Mouse (Mus musculus): Measurements from ENCODE around the gene BC048562. TPM values are rescaled to one million over a fixed set of nuclear protein-coding genes. Genes with fewer than 3 reads are reported as not detected.

The BC048562 gene
- total and polyA plus RNA-seq, 3 experiments = not detected

GRCm38 (mm10) chr9:108488403-108488802, 52.1 kb downstream of the BC048562 start:
- TF ChIP-seq JUND (IDR thresholded peaks at IDR 0.05; ENCODE audit: low read depth, low read length) = no peak
- TF ChIP-seq ZMIZ1 (IDR thresholded peaks at IDR 0.05; ENCODE audit: low read depth, low read length) = no peak
- TF ChIP-seq MAFK (IDR thresholded peaks at IDR 0.05; ENCODE audit: borderline replicate concordance, low read depth, low read length) = no peak
- no peak for TF ChIP-seq SIN3A (IDR thresholded peaks at IDR 0.05; ENCODE audit: low read length)
- TF ChIP-seq HCFC1 (IDR thresholded peaks at IDR 0.05; ENCODE audit: low read depth, low read length) = no peak
- TF ChIP-seq ETS1 (IDR thresholded peaks at IDR 0.05; ENCODE audit: low read depth, low read length) = no peak
- TF ChIP-seq CTCF (IDR thresholded peaks at IDR 0.05 in 2 of 3, conservative IDR thresholded peaks at IDR 0.05 in 1 of 3; ENCODE audit: control insufficient read depth in 1 of 3, insufficient read depth in 1 of 3, low read depth in 2 of 3, low read length in 3 of 3, poor library complexity in 1 of 3, severe bottlenecking in 1 of 3) = no peak
- TF ChIP-seq USF2 (IDR thresholded peaks at IDR 0.05; ENCODE audit: borderline replicate concordance in 1 of 2, insufficient read depth in 1 of 2, low read depth in 1 of 2, low read length in 2 of 2) = no peak
- Histone ChIP-seq H3K27me3 (ENCODE audit: control insufficient read depth in 1 of 2, insufficient read depth in 2 of 2, low read length in 2 of 2) (no peaks in the 10 kb centered on the region), H3K9ac (ENCODE audit: control insufficient read depth, low read depth, low read length, poor library complexity, severe bottlenecking) (no peak overlapping the region), H3K9me3 (replicated peaks; ENCODE audit: insufficient read depth, low read length) (no peaks in the 10 kb centered on the region), H3K36me3 (ENCODE audit: control insufficient read depth in 1 of 2, insufficient read depth in 2 of 2, low read length in 2 of 2) (peaks cover 5 to 8% of the 10 kb centered on the region in 2 experiments; a peak in 3 of 4 replicates), H3K4me3 (ENCODE audit: control insufficient read depth in 1 of 2, insufficient read depth in 1 of 2, low read depth in 2 of 2, low read length in 2 of 2) (no peak overlapping the region), H3K27ac (ENCODE audit: control insufficient read depth, low read depth, low read length) (no peak overlapping the region), H3K4me1 (ENCODE audit: control insufficient read depth in 1 of 2, insufficient read depth in 2 of 2, low read length in 2 of 2) (peaks cover 4 to 9% of the 10 kb centered on the region in 2 experiments), H3K79me2 (ENCODE audit: control insufficient read depth, insufficient read depth, low read length, poor library complexity) (peaks cover 23% of the 10 kb centered on the region)
- no peak for DNase-seq (ENCODE audit: low read depth, low spot score)

- H3K79me2 ChIP-seq (ENCODE audit: control insufficient read depth, insufficient read depth, low read length, poor library complexity) = peaks cover 23% of the 10 kb centered on the region
- TF ChIP-seq MXI1 (IDR thresholded peaks at IDR 0.05; ENCODE audit: low read depth, low read length) (no peak), TAL1 (IDR thresholded peaks at IDR 0.05; ENCODE audit: low read length) (no peak), USF1 (IDR thresholded peaks at IDR 0.05; ENCODE audit: low read depth, low read length) (no peak), MAZ (IDR thresholded peaks at IDR 0.05; ENCODE audit: low read depth, low read length) (no peak), TBP (IDR thresholded peaks at IDR 0.05; ENCODE audit: low read depth, low read length) (no peak), BHLHE40 (IDR thresholded peaks at IDR 0.05; ENCODE audit: borderline replicate concordance, low read depth, low read length) (no peak), ZMIZ1 (IDR thresholded peaks at IDR 0.05; ENCODE audit: low read depth, low read length) (no peak), SMC3 (IDR thresholded peaks at IDR 0.05; ENCODE audit: low read depth, low read length) (no peak), ETS1 (IDR thresholded peaks at IDR 0.05; ENCODE audit: low read depth, low read length) (no peak)
- H3K4me1 ChIP-seq (ENCODE audit: control insufficient read depth in 1 of 2, insufficient read depth in 2 of 2, low read length in 2 of 2) = peaks cover 4 to 9% of the 10 kb centered on the region in 2 experiments
- no peaks in the 10 kb centered on the region for H3K27me3 ChIP-seq (ENCODE audit: control insufficient read depth in 1 of 2, insufficient read depth in 2 of 2, low read length in 2 of 2)
- H3K27ac ChIP-seq (ENCODE audit: control insufficient read depth, low read depth, low read length) = no peak overlapping the region
- no peak overlapping the region for H3K9ac ChIP-seq (ENCODE audit: control insufficient read depth, low read depth, low read length, poor library complexity, severe bottlenecking)
- H3K9me3 ChIP-seq (replicated peaks; ENCODE audit: insufficient read depth, low read length) = no peaks in the 10 kb centered on the region
- H3K4me3 ChIP-seq (ENCODE audit: control insufficient read depth in 1 of 2, insufficient read depth in 1 of 2, low read depth in 2 of 2, low read length in 2 of 2) = no peak overlapping the region
- no peak for DNase-seq (ENCODE audit: low read depth, low spot score)
- peaks cover 5 to 14% of the 10 kb centered on the region in 2 experiments; a peak in 3 of 4 replicates for H3K36me3 ChIP-seq (ENCODE audit: control insufficient read depth in 1 of 2, insufficient read depth in 2 of 2, low read length in 2 of 2)
Measured at GRCm38 (mm10) chr9:108489215-108489614, 52.9 kb downstream of the BC048562 start.
